25 mouse cellular contexts compared by ENCODE assay signal in the genomic region with DNA sequence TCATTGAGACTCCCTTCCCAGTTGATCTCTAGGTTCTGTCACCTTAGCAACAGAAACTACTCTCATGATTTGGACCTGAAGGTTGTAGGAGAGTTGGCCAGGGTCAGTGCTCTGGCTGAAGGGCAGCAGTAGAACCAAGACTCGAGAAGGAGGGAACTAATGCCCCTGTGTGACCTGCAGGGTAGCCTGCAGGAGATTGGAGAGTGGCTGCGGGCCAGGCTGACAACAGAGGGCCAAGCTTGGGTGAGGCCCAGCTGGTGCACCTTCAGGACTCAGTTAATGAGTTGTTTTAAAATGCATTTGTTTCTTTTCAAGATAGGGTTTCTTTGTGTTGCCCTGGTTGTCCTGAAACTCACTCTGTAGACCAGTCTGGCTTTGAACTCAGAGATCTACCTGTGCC. TPM values are rescaled to one million over a fixed set of nuclear protein-coding genes. Genes with fewer than 3 reads are reported as not detected.
A peak's percentile ranks its signal among the peaks of the same experiment; 100 is the strongest.
DNase-seq lines count a peak whose midpoint lies in the region; ATAC-seq lines count a peak whose summit lies in the region.
"Had no signal": no experiment of that assay in that cellular context is flagged by ENCODE, and none has a peak within 500 bp of the region (broad histone marks: within the 10 kb centered on the region; RNA-seq: fewer than 3 reads in every experiment).

No protein-coding gene starts in this region.

- H3K4me3 ChIP-seq in heart, embryonic 11.5 days (ENCODE audit: low read depth, low read length): no peak overlapping the region
- H3K4me3 ChIP-seq in kidney, embryonic 15.5 days (replicated peaks): no peak overlapping the region
- H3K4me3 ChIP-seq: erythroblast, embryonic 14.5 days; hindbrain, embryonic 12.5 days; megakaryocyte, embryonic 14.5 days; midbrain, embryonic 15.5 days; myocyte had no signal

- no peaks in the 10 kb centered on the region for H3K36me3 ChIP-seq in heart, embryonic 11.5 days (ENCODE audit: control insufficient read depth, insufficient read depth, low read length)
- peaks cover 3% of the 10 kb centered on the region for H3K36me3 ChIP-seq in kidney, embryonic 15.5 days

- H3K4me1 ChIP-seq in heart, embryonic 11.5 days (ENCODE audit: control insufficient read depth, insufficient read depth, low read length): peaks cover 20% of the 10 kb centered on the region
- H3K4me1 ChIP-seq in kidney, embryonic 15.5 days: peaks cover 58% of the 10 kb centered on the region
- H3K4me1 ChIP-seq: midbrain, embryonic 15.5 days had no signal

- H3K9ac ChIP-seq in heart, embryonic 11.5 days (ENCODE audit: low read depth, low read length): no peak overlapping the region
- H3K9ac ChIP-seq in kidney, embryonic 15.5 days: no peak overlapping the region
- H3K9ac ChIP-seq: hindbrain, embryonic 12.5 days; midbrain, embryonic 15.5 days had no signal

- no peaks in the 10 kb centered on the region for H3K27me3 ChIP-seq in heart, embryonic 11.5 days (ENCODE audit: control insufficient read depth, insufficient read depth, low read length)
- H3K27me3 ChIP-seq in kidney, embryonic 15.5 days: no peaks in the 10 kb centered on the region
- H3K27me3 ChIP-seq: CH12.LX; hindbrain, embryonic 12.5 days; midbrain, embryonic 15.5 days had no signal

- ATAC-seq in cerebellum, adult (ENCODE audit: insufficient number of reproducible peaks, low FRiP score, low TSS enrichment): no peak
- no peak for ATAC-seq in heart, embryonic 11.5 days (replicated peaks; ENCODE audit: insufficient number of reproducible peaks, low FRiP score, low TSS enrichment)
- no peak for ATAC-seq in kidney, embryonic 15.5 days (replicated peaks; ENCODE audit: low FRiP score)
- ATAC-seq: forebrain, embryonic 14.5 days; inflammation-experienced regulatory T-cells, adult 6 months; midbrain, embryonic 15.5 days had no signal

- WGBS in heart, embryonic 11.5 days (ENCODE audit: insufficient replicate concordance): 63% methylated on average over 2 of the region's 2 CpGs
- WGBS in kidney, embryonic 15.5 days: 26% methylated on average over 2 of the region's 2 CpGs

- DNase-seq in cerebellum, adult 18-20 months: peak; percentile 50 to 53
- peak; percentile 36 to 55 for DNase-seq in heart, adult 9 months (ENCODE audit: low spot score in 2 of 2)
- no peak for DNase-seq in kidney, postnatal 4 days
- DNase-seq in heart, postnatal 4 days: peak; percentile 61
- DNase-seq in T-cell, adult 2 months (ENCODE audit: low spot score): no peak
- DNase-seq: gastrocnemius, postnatal 10 days; kidney, postnatal 14 days; left cerebral cortex, postnatal 4 days; liver; lung, adult 18-20 months; lung, postnatal 14 days; thymus, postnatal 14 days had no signal

- no peak overlapping the region for H3K27ac ChIP-seq in heart, embryonic 11.5 days (ENCODE audit: low read depth, low read length)
- peak overlapping the region; percentile 64 for H3K27ac ChIP-seq in kidney, embryonic 15.5 days
- H3K27ac ChIP-seq: hindbrain, embryonic 12.5 days; midbrain, embryonic 15.5 days had no signal

- no peaks in the 10 kb centered on the region for H3K9me3 ChIP-seq in heart, embryonic 11.5 days (replicated peaks; ENCODE audit: control insufficient read depth, low read length)
- no peaks in the 10 kb centered on the region for H3K9me3 ChIP-seq in kidney, embryonic 15.5 days (replicated peaks)
- H3K9me3 ChIP-seq: hindbrain, embryonic 12.5 days; midbrain, embryonic 15.5 days had no signal

- no peak overlapping the region for H3K4me2 ChIP-seq in heart, embryonic 11.5 days
- H3K4me2 ChIP-seq in kidney, embryonic 15.5 days: no peak overlapping the region
- H3K4me2 ChIP-seq: hindbrain, embryonic 12.5 days; midbrain, embryonic 15.5 days had no signal

RNA-seq across cellular contexts. Expression of a gene that starts 3.4 kb away (rescaled TPM):
- 35.9 and 40.4 TPM in 2 replicates for polyA plus RNA-seq in heart, embryonic 11.5 days (2014; fragmentation: Nextera tagmentation; extraction: Ambion mirVana)
- 32.6 and 40.6 TPM in 2 replicates for polyA plus RNA-seq in kidney, embryonic 15.5 days (2015; fragmentation: Nextera tagmentation; extraction: Ambion mirVana)
- 10 to 100 TPM; 77.1 to 84.3 TPM for total RNA-seq in heart, postnatal 4 days (2021)
- total RNA-seq: common myeloid progenitor, adult 5-6 weeks had no signal

RNA-seq across cellular contexts. Expression of a gene that starts 34.2 kb away (rescaled TPM):
- polyA plus RNA-seq in heart, embryonic 11.5 days (2014; fragmentation: Nextera tagmentation; extraction: Ambion mirVana): 342 and 344 TPM in 2 replicates
- polyA plus RNA-seq in kidney, embryonic 15.5 days (2015; fragmentation: Nextera tagmentation; extraction: Ambion mirVana): 373 and 384 TPM in 2 replicates
- 10 to 100 TPM; 91.8 to 93.8 TPM for total RNA-seq in heart, postnatal 4 days (2021)
- polyA plus RNA-seq: inflammation-experienced regulatory T-cells, adult 6 months had no signal

RNA-seq across cellular contexts. Expression of a gene that starts 36.3 kb away (rescaled TPM):
- 64.5 and 70.0 TPM in 2 replicates for polyA plus RNA-seq in heart, embryonic 11.5 days (2014; fragmentation: Nextera tagmentation; extraction: Ambion mirVana)
- polyA plus RNA-seq in kidney, embryonic 15.5 days (2015; fragmentation: Nextera tagmentation; extraction: Ambion mirVana): 98.1 and 112 TPM in 2 replicates
- total RNA-seq in heart, postnatal 4 days (2021): 10 to 100 TPM; 80.5 to 91.4 TPM

RNA-seq across cellular contexts. Expression of a gene that starts 43.1 kb away (rescaled TPM):
- 3,123 and 3,177 TPM in 2 replicates for polyA plus RNA-seq in heart, embryonic 11.5 days (2014; fragmentation: Nextera tagmentation; extraction: Ambion mirVana)
- polyA plus RNA-seq in kidney, embryonic 15.5 days (2015; fragmentation: Nextera tagmentation; extraction: Ambion mirVana): 19.5 and 33.2 TPM in 2 replicates
- 1,000 to 10,000 TPM; 5,292 to 5,773 TPM for total RNA-seq in heart, postnatal 4 days (2021)
- total RNA-seq: common myeloid progenitor, adult 5-6 weeks; MEL had no signal
- polyA plus RNA-seq: inflammation-experienced regulatory T-cells, adult 6 months had no signal

RNA-seq across cellular contexts. Expression of a gene that starts 51.7 kb away (rescaled TPM):
- 286 and 325 TPM in 2 replicates for polyA plus RNA-seq in heart, embryonic 11.5 days (2014; fragmentation: Nextera tagmentation; extraction: Ambion mirVana)
- 351 and 428 TPM in 2 replicates for polyA plus RNA-seq in kidney, embryonic 15.5 days (2015; fragmentation: Nextera tagmentation; extraction: Ambion mirVana)
- total RNA-seq in heart, postnatal 4 days (2021): 100 to 1,000 TPM; 301 to 310 TPM

Comparison
In these comparisons a context has a peak if more than half of its experiments do, and no peak if none do; other contexts are left out.
1. DNase-seq: peak in cerebellum, adult 18-20 months (2 of 2), heart, adult 9 months (2 of 2) and heart, postnatal 4 days (single experiment); none in kidney, postnatal 4 days (0 of 2) and T-cell, adult 2 months (single experiment).